ENCODE assay signal across 9 mouse cellular contexts in the genomic region with DNA sequence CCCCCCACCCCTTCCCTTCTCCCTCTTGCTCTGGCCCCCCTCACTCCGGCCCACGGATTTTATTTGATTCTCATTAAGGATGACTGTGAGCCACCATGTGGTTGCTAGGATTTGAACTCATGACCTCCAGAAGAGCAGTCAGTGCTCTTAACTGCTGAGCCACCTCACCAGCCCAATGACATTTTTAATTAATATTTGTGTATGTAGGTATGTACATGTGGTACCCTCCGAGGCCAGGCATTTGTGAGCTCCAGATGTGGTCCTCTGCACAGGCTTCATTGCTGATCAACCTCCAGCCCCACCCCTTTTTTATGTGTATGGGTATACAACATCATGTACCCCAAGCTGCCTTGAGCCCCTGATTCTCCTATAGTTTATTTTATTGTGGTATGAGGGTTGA. TPM values are rescaled to one million over a fixed set of nuclear protein-coding genes. Genes with fewer than 3 reads are reported as not detected.
DNase-seq lines count a peak whose midpoint lies in the region; ATAC-seq and TF ChIP-seq lines count a peak whose summit lies in the region.
"Had no signal": no experiment of that assay in that cellular context is flagged by ENCODE, and none has a peak within 500 bp of the region (broad histone marks: within the 10 kb centered on the region; RNA-seq: fewer than 3 reads in every experiment).

No protein-coding gene starts in this region.

- peak overlapping the region; percentile 26 for H3K4me3 ChIP-seq in kidney, embryonic 16.5 days (ENCODE audit: low read length)
- H3K4me3 ChIP-seq in kidney, adult 2 months (ENCODE audit: insufficient read depth, low read depth, low read length), result no peak overlapping the region
- peak overlapping the region; percentile 24 for H3K4me3 ChIP-seq in embryonic facial prominence, embryonic 15.5 days (replicated peaks)
- 0 out of 2 replicates have a peak overlapping the region, but pooled peaks have one; percentile 7 for H3K4me3 ChIP-seq in intestine, embryonic 16.5 days (ENCODE audit: low read length)
- peak overlapping the region; percentile 51 for H3K4me3 ChIP-seq in myocyte

- no peaks in the 10 kb centered on the region for H3K27me3 ChIP-seq in kidney, embryonic 16.5 days (ENCODE audit: insufficient read depth, low read length)
- H3K27me3 ChIP-seq in kidney, adult 2 months (replicated peaks; ENCODE audit: control insufficient read depth, insufficient read depth, low read length), result no peaks in the 10 kb centered on the region
- no peaks in the 10 kb centered on the region for H3K27me3 ChIP-seq in embryonic facial prominence, embryonic 15.5 days
- no peaks in the 10 kb centered on the region for H3K27me3 ChIP-seq in intestine, embryonic 16.5 days (replicated peaks; ENCODE audit: control insufficient read depth, insufficient read depth, low read length)
- no peaks in the 10 kb centered on the region for H3K27me3 ChIP-seq in myocyte (ENCODE audit: control insufficient read depth, insufficient read depth, insufficient read length)

- DNase-seq in kidney, adult 2 months, result no peak
- DNase-seq in thymus, postnatal 0 days (ENCODE audit: low spot score), result no peak
- no peak for DNase-seq in left cerebral cortex, postnatal 4 days
- DNase-seq in right cerebral cortex, adult 2 months (ENCODE audit: low spot score in 2 of 2), result no peak

- 61% methylated on average over 3 of the region's 3 CpGs for WGBS in kidney, embryonic 16.5 days
- 58% methylated on average over 3 of the region's 3 CpGs for WGBS in kidney, adult 2 months
- WGBS in embryonic facial prominence, embryonic 15.5 days, result 57% methylated on average over 3 of the region's 3 CpGs
- WGBS in intestine, embryonic 16.5 days, result 63% methylated on average over 3 of the region's 3 CpGs

- TF ChIP-seq CTCF in kidney, adult 2 months (conservative IDR thresholded peaks at IDR 0.05; ENCODE audit: insufficient read depth, insufficient read length, low read depth, low read length), result no peak

- H3K4me1 ChIP-seq in kidney, embryonic 16.5 days (ENCODE audit: insufficient read depth, low read length), result peaks cover 28% of the 10 kb centered on the region
- peaks cover 30% of the 10 kb centered on the region for H3K4me1 ChIP-seq in kidney, adult 2 months (ENCODE audit: control insufficient read depth, insufficient read depth, low read length)
- peaks cover 24% of the 10 kb centered on the region for H3K4me1 ChIP-seq in embryonic facial prominence, embryonic 15.5 days
- H3K4me1 ChIP-seq in intestine, embryonic 16.5 days (ENCODE audit: control insufficient read depth, insufficient read depth, low read length), result peaks cover 23% of the 10 kb centered on the region

- no peak overlapping the region for H3K27ac ChIP-seq in kidney, embryonic 16.5 days (ENCODE audit: low read length)
- no peak overlapping the region for H3K27ac ChIP-seq in kidney, adult 2 months (ENCODE audit: insufficient read depth, low read depth, low read length)
- no peak overlapping the region for H3K27ac ChIP-seq in embryonic facial prominence, embryonic 15.5 days (replicated peaks)
- no peak overlapping the region for H3K27ac ChIP-seq in intestine, embryonic 16.5 days (ENCODE audit: low read length)

- no peak for ATAC-seq in kidney, embryonic 16.5 days (ENCODE audit: low FRiP score, low TSS enrichment)
- no peak for ATAC-seq in embryonic facial prominence, embryonic 15.5 days (ENCODE audit: insufficient number of reproducible peaks, low FRiP score, low TSS enrichment, low read depth)
- ATAC-seq in intestine, embryonic 16.5 days, result no peak
- ATAC-seq: lung, postnatal 0 days had no signal

- H3ac ChIP-seq in myocyte (ENCODE audit: control insufficient read depth, insufficient read length), result no peak overlapping the region

- intact Hi-C loops in left cerebral cortex, postnatal 4 days (cut with DNase I), result no loop called here

- peaks cover 11% of the 10 kb centered on the region; the same call in 1 of the 2 replicates for H3K36me3 ChIP-seq in kidney, embryonic 16.5 days (ENCODE audit: insufficient read depth, low read length)
- H3K36me3 ChIP-seq in kidney, adult 2 months (ENCODE audit: control insufficient read depth, insufficient read depth, low read length), result peaks cover 3% of the 10 kb centered on the region; the same call in 1 of the 2 replicates
- H3K36me3 ChIP-seq in embryonic facial prominence, embryonic 15.5 days, result peaks cover 23% of the 10 kb centered on the region
- H3K36me3 ChIP-seq in intestine, embryonic 16.5 days (ENCODE audit: control insufficient read depth, insufficient read depth, low read length), result 0 out of 2 replicates have a peak, but pooled peaks cover 2% of the 10 kb centered on the region
- no peaks in the 10 kb centered on the region for H3K36me3 ChIP-seq in myocyte (ENCODE audit: control insufficient read depth, insufficient read depth)

- peaks cover 62% of the 10 kb centered on the region for H3K79me2 ChIP-seq in myocyte (ENCODE audit: control insufficient read depth, insufficient read depth)

- H3K9ac ChIP-seq in kidney, embryonic 16.5 days (replicated peaks; ENCODE audit: low read length), result no peak overlapping the region
- H3K9ac ChIP-seq in embryonic facial prominence, embryonic 15.5 days, result no peak overlapping the region
- H3K9ac ChIP-seq in intestine, embryonic 16.5 days (ENCODE audit: low read depth, low read length), result peak overlapping the region; percentile 29; the same call in 1 of the 2 replicates

- TF ChIP-seq POLR2A in kidney, adult 2 months (IDR thresholded peaks at IDR 0.05; ENCODE audit: low read depth, low read length), result no peak
- no peak for TF ChIP-seq POLR2A in myocyte (IDR thresholded peaks at IDR 0.05; ENCODE audit: insufficient read length, low read depth)

- peak overlapping the region; percentile 46 for H3K4me2 ChIP-seq in kidney, embryonic 16.5 days (replicated peaks; ENCODE audit: low read depth, low read length)
- peak overlapping the region; percentile 42 for H3K4me2 ChIP-seq in embryonic facial prominence, embryonic 15.5 days (replicated peaks)
- peak overlapping the region; percentile 42 for H3K4me2 ChIP-seq in intestine, embryonic 16.5 days (ENCODE audit: low read depth, low read length)
- H3K4me2 ChIP-seq in myocyte (ENCODE audit: low read depth), result peak overlapping the region; percentile 90

- no peaks in the 10 kb centered on the region for H3K9me3 ChIP-seq in kidney, embryonic 16.5 days (ENCODE audit: low read length)
- H3K9me3 ChIP-seq in embryonic facial prominence, embryonic 15.5 days (replicated peaks), result no peaks in the 10 kb centered on the region
- no peaks in the 10 kb centered on the region for H3K9me3 ChIP-seq in intestine, embryonic 16.5 days (ENCODE audit: control insufficient read depth, low read length)

TF ChIP-seq in myocyte, 11 proteins besides CTCF, POLR2A, EP300 and RAD21 (continues in another document):
- TF ChIP-seq POLR2AphosphoS2 (IDR thresholded peaks at IDR 0.05; ENCODE audit: insufficient read length, low read depth), result no peak

RNA-seq across cellular contexts. Expression of a gene that starts 4.0 kb away (rescaled TPM):
- polyA plus RNA-seq in kidney, embryonic 16.5 days (2015; fragmentation: Nextera tagmentation; extraction: Ambion mirVana), result 38.9 and 39.0 TPM in 2 replicates
- polyA plus RNA-seq in kidney, adult 2 months (2012; rRNA removed), result 25.8 and 28.1 TPM in 2 replicates
- polyA plus RNA-seq in embryonic facial prominence, embryonic 15.5 days (2015; fragmentation: Nextera tagmentation; extraction: Ambion mirVana), result 38.9 and 41.0 TPM in 2 replicates
- 40.9 and 47.0 TPM in 2 replicates for polyA plus RNA-seq in intestine, embryonic 16.5 days (2015; fragmentation: Nextera tagmentation; extraction: Ambion mirVana)
- 65.3 TPM for polyA plus RNA-seq in myocyte (2012; fragmentation: generic; extraction: Trizol)
- polyA plus RNA-seq in thymus, postnatal 0 days (2015; fragmentation: Nextera tagmentation; extraction: Ambion mirVana), result 35.1 and 37.3 TPM in 2 replicates
- 10 to 100 TPM; 22.9 to 25.2 TPM for total RNA-seq in left cerebral cortex, postnatal 4 days (2021)

RNA-seq across cellular contexts. Expression of a gene that starts 22.4 kb away (rescaled TPM):
- 81.7 and 82.0 TPM in 2 replicates for polyA plus RNA-seq in kidney, embryonic 16.5 days (2015; fragmentation: Nextera tagmentation; extraction: Ambion mirVana)
- 29.4 and 34.1 TPM in 2 replicates for polyA plus RNA-seq in kidney, adult 2 months (2012; rRNA removed)
- polyA plus RNA-seq in embryonic facial prominence, embryonic 15.5 days (2015; fragmentation: Nextera tagmentation; extraction: Ambion mirVana), result 90.4 and 95.6 TPM in 2 replicates
- polyA plus RNA-seq in intestine, embryonic 16.5 days (2015; fragmentation: Nextera tagmentation; extraction: Ambion mirVana), result 60.0 and 61.2 TPM in 2 replicates
- 43.9 TPM for polyA plus RNA-seq in myocyte (2012; fragmentation: generic; extraction: Trizol)
- polyA plus RNA-seq in thymus, postnatal 0 days (2015; fragmentation: Nextera tagmentation; extraction: Ambion mirVana), result 86.1 and 106 TPM in 2 replicates
- 100 to 1,000 TPM; 103 to 104 TPM for total RNA-seq in left cerebral cortex, postnatal 4 days (2021)

RNA-seq across cellular contexts. Expression of a gene that starts 29.1 kb away (rescaled TPM):
- polyA plus RNA-seq in kidney, embryonic 16.5 days (2015; fragmentation: Nextera tagmentation; extraction: Ambion mirVana), result 0.10 TPM in 1 of 2 replicates, not detected in the other
- 0.07 TPM in 1 of 2 replicates, not detected in the other for polyA plus RNA-seq in kidney, adult 2 months (2012; rRNA removed)
- 0.20 and 0.39 TPM in 2 replicates for polyA plus RNA-seq in embryonic facial prominence, embryonic 15.5 days (2015; fragmentation: Nextera tagmentation; extraction: Ambion mirVana)
- polyA plus RNA-seq in intestine, embryonic 16.5 days (2015; fragmentation: Nextera tagmentation; extraction: Ambion mirVana), result not detected in 2 replicates
- polyA plus RNA-seq in myocyte (2012; fragmentation: generic; extraction: Trizol), result not detected
- polyA plus RNA-seq in thymus, postnatal 0 days (2015; fragmentation: Nextera tagmentation; extraction: Ambion mirVana), result 0.08 TPM in 1 of 2 replicates, not detected in the other
- not detected for total RNA-seq in left cerebral cortex, postnatal 4 days (2021)
- polyA plus RNA-seq: lung, postnatal 0 days had no signal

RNA-seq across cellular contexts. Expression of a gene that starts 32.0 kb away (rescaled TPM):
- 983 and 1,090 TPM in 2 replicates for polyA plus RNA-seq in kidney, embryonic 16.5 days (2015; fragmentation: Nextera tagmentation; extraction: Ambion mirVana)
- 441 and 489 TPM in 2 replicates for polyA plus RNA-seq in kidney, adult 2 months (2012; rRNA removed)
- 771 and 838 TPM in 2 replicates for polyA plus RNA-seq in embryonic facial prominence, embryonic 15.5 days (2015; fragmentation: Nextera tagmentation; extraction: Ambion mirVana)
- 991 and 1,092 TPM in 2 replicates for polyA plus RNA-seq in intestine, embryonic 16.5 days (2015; fragmentation: Nextera tagmentation; extraction: Ambion mirVana)
- polyA plus RNA-seq in myocyte (2012; fragmentation: generic; extraction: Trizol), result 451 TPM
- polyA plus RNA-seq in thymus, postnatal 0 days (2015; fragmentation: Nextera tagmentation; extraction: Ambion mirVana), result 347 and 475 TPM in 2 replicates
- 100 to 1,000 TPM; 260 to 290 TPM for total RNA-seq in left cerebral cortex, postnatal 4 days (2021)

RNA-seq across cellular contexts. Expression of a gene that starts 48.7 kb away (rescaled TPM):
- 76.3 and 89.8 TPM in 2 replicates for polyA plus RNA-seq in kidney, embryonic 16.5 days (2015; fragmentation: Nextera tagmentation; extraction: Ambion mirVana)
- 14.0 and 16.0 TPM in 2 replicates for polyA plus RNA-seq in kidney, adult 2 months (2012; rRNA removed)
- 79.7 and 80.3 TPM in 2 replicates for polyA plus RNA-seq in embryonic facial prominence, embryonic 15.5 days (2015; fragmentation: Nextera tagmentation; extraction: Ambion mirVana)
- 56.6 and 61.3 TPM in 2 replicates for polyA plus RNA-seq in intestine, embryonic 16.5 days (2015; fragmentation: Nextera tagmentation; extraction: Ambion mirVana)
- polyA plus RNA-seq in myocyte (2012; fragmentation: generic; extraction: Trizol), result 28.3 TPM
- polyA plus RNA-seq in thymus, postnatal 0 days (2015; fragmentation: Nextera tagmentation; extraction: Ambion mirVana), result 64.4 and 79.7 TPM in 2 replicates
- total RNA-seq in left cerebral cortex, postnatal 4 days (2021), result 100 to 1,000 TPM; 119 to 123 TPM
